Mouse (Mus musculus): Measurements from ENCODE around the gene Josd2.

Gene Josd2

GRCm38 (mm10) chr7:44472558-44472885 lies 4.7 kb downstream of the Josd2 start:
- DNase-seq, result no peak

GRCm38 (mm10) chr7:44472961-44473646 lies 5.3 kb downstream of the Josd2 start:
- DNase-seq, result peak; percentile 62

- peak; percentile 76 for DNase-seq
These were observed 6.6 kb downstream of the Josd2 start for GRCm38 (mm10) chr7:44474419-44474818.

- DNase-seq, result peak; percentile 35
These were observed 7.3 kb downstream of the Josd2 start for GRCm38 (mm10) chr7:44475046-44475614.

- no peak for DNase-seq
These were observed 15.2 kb downstream of the Josd2 start for GRCm38 (mm10) chr7:44482836-44483435.

- peak; percentile 1 for DNase-seq
These were observed 16.3 kb downstream of the Josd2 start for GRCm38 (mm10) chr7:44484109-44484508.

GRCm38 (mm10) chr7:44484841-44485571 lies 17.2 kb downstream of the Josd2 start:
- peak; percentile 77 for DNase-seq

GRCm38 (mm10) chr7:44485572-44486195 lies 17.9 kb downstream of the Josd2 start:
- DNase-seq, result peak; percentile 16

GRCm38 (mm10) chr7:44486927-44487575 lies 19.3 kb downstream of the Josd2 start:
- DNase-seq, result peak; percentile 18

GRCm38 (mm10) chr7:44487936-44488335 lies 20.2 kb downstream of the Josd2 start:
- DNase-seq, result peak; percentile 9

GRCm38 (mm10) chr7:44488545-44488944 lies 20.8 kb downstream of the Josd2 start:
- peak; percentile 33 for DNase-seq

- DNase-seq, result peak; percentile 32
These were observed 22.5 kb downstream of the Josd2 start for GRCm38 (mm10) chr7:44490281-44490680.

GRCm38 (mm10) chr7:44491391-44491790 lies 23.6 kb downstream of the Josd2 start:
- DNase-seq, result no peak

GRCm38 (mm10) chr7:44492166-44492826 lies 24.5 kb downstream of the Josd2 start:
- no peak for DNase-seq

GRCm38 (mm10) chr7:44494681-44495080 lies 26.9 kb downstream of the Josd2 start:
- DNase-seq, result peak; percentile 46

- peak; percentile 51 for DNase-seq
These were observed 27.3 kb downstream of the Josd2 start for GRCm38 (mm10) chr7:44495086-44495485.

GRCm38 (mm10) chr7:44495992-44496770 lies 28.4 kb downstream of the Josd2 start, which contains the start of the genes Emc10 and Fam71e1:
TSS of gene Emc10 (minus strand) at chr7:44496529.
TSS of gene Fam71e1 (plus strand) at chr7:44496581.
- DNase-seq, result peak; percentile 99

GRCm38 (mm10) chr7:44496771-44497109 lies 29.0 kb downstream of the Josd2 start:
- no peak for DNase-seq

GRCm38 (mm10) chr7:44497361-44498055 lies 29.7 kb downstream of the Josd2 start:
- DNase-seq, result peak; percentile 68

- no peak for DNase-seq
These were observed 31.1 kb downstream of the Josd2 start for GRCm38 (mm10) chr7:44498922-44499321.

- no peak for DNase-seq
These were observed 32.3 kb downstream of the Josd2 start for GRCm38 (mm10) chr7:44500046-44500445.

All from cerebellum, adult 11-12 months (tissue).